Mouse (Mus musculus) retina, adult 2 months (tissue): Measurements from ENCODE around the gene Tchp.

Source experiments
- DNase-seq: peaks from one replicate; pipeline ENCODE4 v3.0.0-alpha.2; 2012; ENCODE audit warnings: low read depth, low spot score

Gene Tchp

GRCm38 (mm10) chr5:114696939-114697338 lies 10.6 kb upstream of the Tchp start:
- DNase-seq = no peak

DNA sequence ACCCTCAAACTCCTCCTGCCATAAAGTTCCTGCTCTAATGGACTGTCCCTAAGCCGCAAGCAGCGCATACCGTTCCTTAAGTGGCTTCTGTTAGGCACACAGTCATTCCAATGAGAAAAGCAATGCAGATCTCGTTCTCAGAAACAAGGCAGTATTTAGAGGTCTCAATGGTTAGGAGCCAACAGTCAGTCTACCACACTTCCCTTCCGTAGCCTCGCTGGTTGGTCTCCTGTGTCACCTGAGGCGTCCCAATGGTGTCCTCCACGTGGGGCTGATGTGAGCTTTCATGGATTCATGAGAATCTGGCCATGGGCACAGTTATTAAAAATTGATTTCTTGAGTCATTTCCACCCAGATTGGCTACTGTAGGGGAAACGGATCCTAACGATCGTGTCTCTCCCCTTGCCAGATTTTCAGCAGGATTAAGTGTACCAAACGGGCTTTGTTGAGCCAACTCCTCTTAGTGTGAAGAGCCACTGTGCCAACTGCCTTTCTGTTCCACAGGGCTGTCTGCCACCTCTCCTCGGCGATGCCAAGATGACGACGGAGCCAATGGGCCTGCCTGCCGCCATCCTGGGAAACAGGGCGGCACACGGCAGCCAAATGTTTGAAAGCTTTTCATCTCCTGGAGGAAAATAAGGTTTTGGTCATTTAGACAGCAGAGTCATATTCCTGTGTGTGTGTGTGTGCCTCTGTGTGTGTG lies 9.4 kb upstream of the Tchp start:
- no peak for DNase-seq

DNA sequence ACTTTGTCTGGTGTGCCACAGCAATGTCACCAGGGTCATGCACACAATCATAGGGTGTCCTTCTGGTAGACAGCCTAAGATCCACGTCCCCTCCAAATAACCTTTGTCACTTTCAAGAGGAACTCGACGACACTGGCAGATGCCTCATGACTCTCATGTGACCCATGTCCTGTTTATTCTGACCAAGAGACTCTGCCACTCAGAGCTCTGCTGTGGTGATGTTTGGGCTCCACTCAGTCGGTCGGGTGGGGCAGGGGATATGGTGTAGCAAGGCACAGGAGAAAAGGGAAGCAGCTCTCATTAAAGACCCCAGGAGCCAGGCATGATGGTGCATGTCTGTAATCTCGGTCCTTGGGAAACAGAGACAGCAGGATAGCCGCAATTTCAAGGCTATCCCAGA lies 8.5 kb upstream of the Tchp start:
- no peak for DNase-seq

- no peak for DNase-seq
These were observed 4.9 kb upstream of the Tchp start for GRCm38 (mm10) chr5:114702403-114703392.

DNA sequence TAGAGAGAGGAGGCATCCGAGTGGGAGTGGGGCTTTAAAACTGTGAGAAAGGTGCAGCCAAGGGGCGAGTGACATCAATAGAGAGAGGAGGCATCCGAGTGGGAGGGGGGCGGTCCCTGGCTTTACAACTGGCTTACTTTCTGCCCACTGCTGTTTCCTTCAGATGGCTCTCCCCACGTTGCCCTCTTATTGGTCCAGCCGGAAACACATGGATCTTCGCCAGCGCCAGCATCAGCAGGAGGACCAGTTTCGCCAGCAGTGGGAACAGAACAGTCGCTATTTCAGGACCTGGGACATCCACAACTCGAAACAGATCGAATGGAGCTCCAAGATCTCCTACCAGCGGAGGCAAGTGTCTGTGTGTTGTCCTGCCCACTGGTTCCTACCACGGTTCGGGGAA lies 931 bp downstream of the Tchp start:
- DNase-seq = no peak

DNA sequence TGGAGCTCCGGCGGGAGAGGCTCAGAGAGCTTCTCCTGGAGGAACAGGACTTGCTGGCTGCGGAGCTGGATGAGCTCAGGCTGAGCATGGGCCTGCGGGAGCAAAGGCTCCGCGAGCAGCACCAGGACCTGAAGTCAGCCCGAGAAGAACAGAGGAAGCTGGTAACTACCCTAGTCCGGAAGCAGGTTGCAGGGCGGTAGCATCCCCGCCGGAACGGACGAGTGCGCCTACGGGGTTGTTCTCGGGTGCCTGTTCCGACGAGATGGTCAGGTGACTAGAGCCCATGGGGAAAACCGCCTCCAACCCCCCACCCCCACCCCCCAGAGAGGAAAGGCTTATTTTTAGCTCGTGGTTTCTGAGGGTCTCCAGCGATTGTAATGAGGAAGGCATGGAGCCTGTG lies 1.8 kb downstream of the Tchp start:
- DNase-seq = no peak

- no peak for DNase-seq
These were observed 7.0 kb downstream of the Tchp start for GRCm38 (mm10) chr5:114714551-114714950.

- DNase-seq = no peak
These were observed 9.7 kb downstream of the Tchp start for GRCm38 (mm10) chr5:114717292-114717691.

- no peak for DNase-seq
These were observed 10.4 kb downstream of the Tchp start for GRCm38 (mm10) chr5:114717937-114718336.

- no peak for DNase-seq
These were observed 10.9 kb downstream of the Tchp start for GRCm38 (mm10) chr5:114718483-114718882.

DNA sequence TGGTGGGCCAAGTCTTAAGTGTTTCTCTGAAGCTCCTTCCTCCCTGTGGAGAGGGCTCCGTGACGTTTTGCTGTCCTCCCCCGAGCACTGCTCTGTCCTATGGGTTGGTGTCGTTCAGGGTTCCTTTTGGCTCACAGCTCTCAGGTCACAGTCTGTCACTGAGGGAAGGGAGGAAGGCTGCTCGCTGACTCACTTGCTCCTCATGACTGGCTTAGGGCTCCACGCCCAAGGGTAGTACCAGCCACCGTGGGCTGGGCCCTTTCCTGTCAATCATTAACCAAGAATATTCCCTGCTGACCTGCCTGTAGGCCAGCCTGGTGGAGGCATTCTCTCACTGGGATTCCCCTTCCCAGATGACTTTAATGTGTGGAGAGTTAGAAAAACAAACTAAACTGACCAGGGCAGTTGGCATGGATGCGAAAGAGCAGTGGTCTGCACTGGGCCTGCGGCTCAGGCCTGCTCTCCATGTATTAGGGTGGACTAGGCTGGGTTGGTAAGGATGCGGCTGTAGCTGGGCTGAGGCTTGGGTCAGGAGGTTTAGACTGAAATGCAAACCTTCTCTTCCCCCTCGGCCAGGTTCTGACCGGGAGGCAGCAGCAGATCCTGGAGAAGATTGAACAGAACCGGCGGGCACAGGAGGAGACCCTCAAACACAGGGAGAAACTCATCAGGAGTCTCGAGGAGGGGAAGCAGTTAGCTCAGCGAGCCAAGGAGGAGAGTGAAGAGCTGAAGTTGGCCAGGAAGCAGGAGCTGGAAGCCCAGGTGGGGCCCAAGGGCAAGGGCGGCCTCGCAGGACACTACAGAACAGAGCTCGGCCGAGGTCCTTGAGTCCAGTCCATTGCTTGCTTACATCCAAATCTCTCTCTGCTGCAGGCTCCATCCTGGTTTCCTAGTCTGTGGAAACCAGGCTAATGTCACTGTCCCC lies 11.7 kb downstream of the Tchp start:
- no peak for DNase-seq

- DNase-seq = no peak
These were observed 12.3 kb downstream of the Tchp start for GRCm38 (mm10) chr5:114719928-114720270.

DNA sequence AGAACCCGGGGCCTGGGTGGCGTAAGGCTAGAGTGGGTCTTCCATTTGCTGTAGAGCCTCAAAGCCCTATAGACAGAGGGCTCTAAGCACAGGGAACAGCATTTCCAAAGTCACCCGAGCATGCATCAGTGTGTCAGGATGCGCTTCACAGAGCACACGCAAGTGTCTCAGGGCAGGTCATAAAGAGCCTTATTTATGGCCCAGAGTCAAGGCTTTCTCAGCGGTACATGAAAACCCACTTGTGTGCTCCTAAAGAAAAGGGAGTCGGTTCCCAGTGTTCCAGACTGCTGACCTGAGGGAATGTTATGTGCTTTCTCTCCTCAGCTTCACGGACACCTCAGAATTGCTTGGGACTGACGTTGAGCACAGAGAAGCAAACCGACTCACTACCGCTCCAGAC lies 13.2 kb downstream of the Tchp start:
- DNase-seq = no peak

DNA sequence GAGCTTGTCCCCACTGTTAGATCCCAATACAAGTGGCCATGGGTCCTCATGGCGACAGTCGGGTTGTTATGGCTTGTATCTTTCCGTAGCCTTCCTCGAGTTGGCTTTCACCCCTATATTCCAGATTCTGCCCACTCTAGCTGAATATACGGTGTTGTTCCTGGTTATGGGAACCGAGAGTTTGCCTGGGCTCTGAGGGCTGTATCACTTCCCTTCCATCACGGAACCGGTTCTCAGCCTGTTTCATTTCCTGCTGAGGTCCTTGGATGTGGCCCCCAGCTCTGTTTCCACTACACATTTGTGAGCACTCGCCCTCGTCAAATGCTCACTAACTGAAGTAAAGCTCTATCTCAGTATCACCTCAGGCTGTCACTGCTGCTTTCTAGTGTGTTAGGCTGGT lies 14.4 kb downstream of the Tchp start:
- DNase-seq = no peak

DNA sequence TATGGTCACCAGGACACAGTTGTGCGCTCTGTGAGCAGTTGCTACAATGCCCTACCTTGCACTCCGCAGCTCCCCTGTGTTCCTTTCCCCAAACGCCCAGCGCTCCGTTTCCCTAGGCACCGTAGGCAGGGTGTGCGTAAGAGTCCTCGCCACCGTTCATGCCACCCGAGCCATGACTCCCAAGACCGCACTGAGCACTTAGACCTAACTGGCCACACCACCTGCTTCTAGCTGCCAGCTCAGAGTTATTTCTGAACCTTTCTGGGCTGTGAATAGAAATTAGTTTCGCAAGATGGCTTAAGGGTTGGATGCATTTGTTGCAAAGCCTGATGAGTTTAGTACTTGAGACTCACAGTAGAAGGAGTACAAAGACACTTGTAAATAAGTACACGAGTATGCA lies 15.3 kb downstream of the Tchp start:
- no peak for DNase-seq

DNA sequence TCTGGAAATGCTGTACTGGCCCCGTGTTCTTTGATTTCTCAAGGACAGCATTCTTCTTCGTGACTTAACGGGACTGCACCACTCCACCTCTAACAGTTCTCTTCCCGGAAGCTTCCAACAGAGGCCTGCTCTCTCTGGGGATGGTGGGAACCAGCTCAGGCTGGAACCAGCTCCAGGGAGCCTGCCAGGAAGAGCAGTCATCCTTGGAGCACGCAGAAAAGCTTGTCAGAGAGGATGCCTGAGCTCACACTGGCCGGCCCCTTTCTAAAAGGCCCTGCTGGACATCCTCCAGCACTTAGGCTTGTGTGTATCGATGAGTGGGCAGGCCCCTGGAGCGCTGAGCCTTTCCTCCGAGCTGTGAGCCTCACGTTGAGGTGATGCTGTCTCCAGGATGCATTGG lies 20.6 kb downstream of the Tchp start:
- no peak for DNase-seq

GRCm38 (mm10) chr5:114730129-114730528 lies 22.6 kb downstream of the Tchp start:
- no peak for DNase-seq

GRCm38 (mm10) chr5:114731498-114731897 lies 23.9 kb downstream of the Tchp start:
- no peak for DNase-seq

DNA sequence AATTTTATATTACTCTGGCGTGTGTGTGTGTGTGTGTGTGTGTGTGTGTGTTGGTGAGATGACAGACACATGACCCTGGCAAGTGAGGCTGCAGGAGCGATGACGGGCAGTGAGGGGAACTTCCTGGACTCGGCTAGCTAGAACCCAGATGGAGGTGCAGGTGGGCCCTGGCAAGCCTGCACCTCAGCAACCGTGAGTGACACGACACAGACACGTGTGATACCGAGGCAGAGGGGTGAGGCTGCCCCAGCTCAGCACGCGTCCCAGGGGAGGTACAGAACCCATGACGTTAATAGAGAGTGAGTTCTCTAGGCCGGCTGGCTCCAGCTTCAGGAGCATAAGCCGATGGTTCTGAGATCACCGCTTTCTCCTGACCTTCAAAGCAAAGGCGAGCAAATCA lies 24.4 kb downstream of the Tchp start:
- no peak for DNase-seq

GRCm38 (mm10) chr5:114733606-114734005 lies 26.0 kb downstream of the Tchp start:
- no peak for DNase-seq

- no peak for DNase-seq
These were observed 29.7 kb downstream of the Tchp start for GRCm38 (mm10) chr5:114737090-114737887.
